Mouse (Mus musculus) kidney, postnatal 4 days (tissue): Measurements from ENCODE around the gene 4932438H23Rik.
A peak's percentile ranks its signal among the peaks of the same experiment; 100 is the strongest.

Source experiments
- DNase-seq, 2 experiments: peaks; one replicate each; pipeline ENCODE4 v3.0.0; 2021; ENCODE audit warnings: mixed read lengths in 2 of 2

4932438H23Rik gene

DNA sequence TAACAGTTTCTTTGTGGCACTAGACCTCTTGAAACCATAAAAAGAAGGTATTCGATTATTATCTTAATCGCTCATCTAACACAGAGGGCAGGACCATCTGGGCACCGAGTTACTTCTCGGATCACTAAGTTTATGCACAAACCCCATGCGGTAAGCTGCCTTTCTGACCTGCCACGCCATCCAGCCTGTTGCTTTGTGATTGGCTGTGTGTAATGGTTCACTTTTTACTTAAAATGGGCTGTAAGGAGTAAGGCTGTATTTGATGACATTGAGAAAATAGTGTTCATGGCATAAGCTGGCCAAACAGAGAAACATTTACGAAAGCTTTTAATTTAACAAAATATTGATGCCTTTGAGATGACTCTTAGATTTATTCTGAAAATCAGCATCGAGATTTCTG, at the start of gene 4932438H23Rik:
4932438H23Rik (minus strand) TSS at position 101 of the 400 bp plus-strand sequence.
- DNase-seq = no peak

DNA sequence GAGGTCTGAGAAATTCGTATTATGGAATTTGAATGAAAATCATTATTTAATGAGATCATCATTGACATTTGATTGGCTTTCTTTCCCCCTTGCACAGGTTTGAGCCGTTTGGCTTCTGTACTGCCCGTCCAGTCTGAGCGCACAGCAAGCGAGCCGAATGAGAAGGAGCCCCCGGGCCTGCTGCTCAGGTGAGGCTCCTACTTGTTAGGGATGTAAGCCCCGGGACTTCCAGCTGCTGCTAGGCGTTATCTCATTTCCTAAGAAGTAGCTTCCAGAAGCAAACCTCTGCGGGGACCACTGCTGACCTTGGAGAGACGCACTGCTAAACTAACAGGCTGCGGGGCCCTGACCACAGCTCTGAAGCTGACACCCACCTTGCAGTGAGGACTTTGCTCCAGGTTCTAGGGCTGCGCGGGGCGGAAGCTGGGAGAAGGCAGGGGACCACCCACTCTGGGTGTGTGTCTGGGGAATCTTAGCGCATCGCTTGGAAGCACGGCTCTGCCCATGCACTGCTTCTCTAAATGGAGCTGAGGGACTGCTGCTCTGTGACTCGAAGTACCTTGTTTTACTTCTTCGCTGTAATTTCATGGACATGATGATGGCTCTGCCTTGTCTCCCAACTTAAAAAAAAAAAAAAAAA, 46.2 kb upstream of the 4932438H23Rik start:
- DNase-seq = no peak

DNA sequence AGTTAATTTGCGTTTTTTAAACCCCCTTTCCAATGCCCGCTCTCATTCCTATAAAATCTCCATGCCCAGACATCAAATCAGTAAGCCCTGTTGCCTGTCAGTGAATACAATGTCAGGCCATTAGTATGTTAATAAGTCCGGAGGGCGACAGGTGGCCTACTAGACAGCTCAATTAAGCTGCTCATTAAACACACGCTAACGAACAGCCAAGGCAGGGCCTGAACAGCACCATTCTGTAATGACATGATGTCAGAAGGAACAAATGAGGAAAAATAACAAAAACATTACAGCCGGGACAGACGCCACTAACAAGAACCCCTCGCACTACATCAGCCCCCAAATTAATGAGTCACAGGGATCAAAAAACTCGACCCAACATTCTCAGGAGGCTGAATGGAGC, 45.5 kb upstream of the 4932438H23Rik start:
- DNase-seq = no peak

DNA sequence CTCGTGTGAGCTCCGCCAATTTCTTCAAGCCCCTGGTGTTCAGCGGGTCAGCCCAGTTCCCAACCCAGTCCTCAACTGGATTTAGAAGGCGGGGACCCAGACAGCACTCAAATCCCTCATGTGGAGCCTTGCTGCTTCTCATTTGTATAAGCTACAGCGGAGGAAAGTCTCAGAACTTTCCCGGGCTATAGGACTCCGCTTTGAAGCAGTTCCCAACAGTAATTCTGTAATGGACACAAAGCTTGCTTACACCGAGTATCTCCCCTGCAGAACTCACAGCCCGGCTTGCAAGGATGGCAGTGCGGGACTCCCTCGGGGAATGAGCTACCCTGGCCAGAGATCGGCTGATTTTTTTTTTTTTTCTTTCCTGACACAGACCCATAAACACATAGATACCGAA, 45.1 kb upstream of the 4932438H23Rik start:
- DNase-seq = no peak

DNA sequence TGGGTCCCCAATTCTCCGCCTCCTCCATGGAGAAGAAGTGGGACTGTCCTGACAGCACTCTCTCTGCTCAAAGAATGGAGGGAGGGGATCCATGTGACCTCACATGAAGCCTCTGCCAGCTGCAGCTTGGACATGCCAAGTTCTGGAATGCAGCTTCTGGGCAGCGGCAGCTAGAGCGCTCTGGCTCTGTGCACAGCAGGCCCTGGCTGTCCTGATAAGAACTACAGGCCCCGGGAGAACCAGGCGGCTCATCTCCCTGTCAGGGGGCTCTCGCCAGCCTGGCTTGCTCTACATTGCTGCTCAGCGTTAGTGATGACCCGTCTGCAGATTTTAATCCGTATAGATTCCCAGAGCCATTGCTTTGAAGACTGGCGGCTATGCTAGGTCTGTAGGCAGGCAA, 44.6 kb upstream of the 4932438H23Rik start:
- no peak for DNase-seq

DNA sequence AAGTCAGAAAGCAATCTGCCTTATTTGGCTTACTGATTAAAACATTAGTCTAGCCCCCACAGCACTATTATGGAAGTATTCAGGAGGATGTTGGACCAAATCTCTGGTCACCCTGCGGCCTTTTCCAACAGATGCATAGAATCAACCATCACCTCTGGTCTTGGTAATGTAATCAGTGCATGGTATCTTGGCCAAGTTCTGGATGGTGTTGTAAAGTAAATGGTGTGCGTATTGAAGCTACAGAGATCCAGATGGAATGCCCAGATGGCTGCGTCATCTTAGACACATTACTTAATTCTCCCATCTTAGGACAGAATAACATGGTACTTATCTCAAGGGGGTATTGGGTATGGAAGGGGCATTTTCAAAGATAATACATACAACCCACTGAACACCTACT, 43.8 kb upstream of the 4932438H23Rik start:
- no peak for DNase-seq

DNA sequence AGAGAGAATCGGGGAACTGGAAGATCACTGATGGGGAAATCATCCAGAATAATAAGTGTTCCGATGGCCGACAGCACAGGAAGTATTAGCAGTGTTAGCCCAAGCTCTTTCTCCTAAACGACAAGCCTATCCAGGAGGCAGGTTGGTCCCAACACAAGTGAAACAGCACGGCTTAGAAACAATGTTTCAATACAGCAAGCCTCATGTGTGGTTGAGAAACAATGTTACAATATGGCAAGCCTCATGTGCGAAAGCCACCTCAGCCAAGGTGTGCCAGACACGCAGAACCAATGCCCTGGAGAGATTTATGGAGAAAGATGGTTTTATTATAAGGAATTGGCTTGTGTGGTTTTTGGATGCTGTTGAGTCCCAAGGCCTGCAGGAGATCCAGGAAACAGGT, 43.2 kb upstream of the 4932438H23Rik start:
- no peak for DNase-seq

DNA sequence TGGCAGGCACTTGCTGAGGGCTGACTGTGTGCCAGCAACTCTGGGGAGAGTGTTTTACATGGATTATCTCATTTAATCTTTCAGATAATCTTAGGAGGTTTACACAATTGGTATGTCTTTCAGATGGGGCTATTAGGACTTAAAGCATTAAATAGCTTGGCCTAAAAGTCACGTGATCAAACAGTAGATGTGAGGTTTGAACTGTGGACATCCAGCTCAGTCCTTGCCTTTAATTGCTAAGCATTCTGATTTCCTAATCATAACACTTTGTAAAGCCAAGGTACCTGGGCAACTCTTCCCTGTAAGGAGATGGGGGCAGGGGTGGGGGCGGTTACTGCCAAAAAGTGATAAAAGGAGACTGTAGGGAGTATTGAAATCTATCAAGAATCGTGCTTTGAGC, 41.7 kb upstream of the 4932438H23Rik start:
- no peak for DNase-seq

DNA sequence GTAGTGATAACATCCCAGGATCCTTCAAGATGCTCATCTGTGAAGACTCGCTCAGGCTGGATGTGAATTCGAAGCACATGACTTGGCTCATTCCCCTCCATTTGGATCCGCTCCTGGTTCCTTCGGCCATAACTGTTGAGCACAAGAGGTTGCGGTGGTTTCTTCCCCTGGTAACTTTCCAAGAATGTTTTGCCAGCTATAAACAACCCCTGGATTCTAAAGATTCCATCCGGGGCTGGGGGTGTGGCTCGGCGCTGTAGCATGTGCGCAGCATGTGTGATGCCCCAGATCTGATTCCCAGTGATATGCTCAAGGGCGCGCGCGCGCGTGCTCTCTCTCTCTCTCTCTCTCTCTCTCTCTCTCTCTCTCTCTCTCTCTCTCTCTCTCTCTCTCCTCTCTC, 35.0 kb upstream of the 4932438H23Rik start:
- DNase-seq = no peak

DNA sequence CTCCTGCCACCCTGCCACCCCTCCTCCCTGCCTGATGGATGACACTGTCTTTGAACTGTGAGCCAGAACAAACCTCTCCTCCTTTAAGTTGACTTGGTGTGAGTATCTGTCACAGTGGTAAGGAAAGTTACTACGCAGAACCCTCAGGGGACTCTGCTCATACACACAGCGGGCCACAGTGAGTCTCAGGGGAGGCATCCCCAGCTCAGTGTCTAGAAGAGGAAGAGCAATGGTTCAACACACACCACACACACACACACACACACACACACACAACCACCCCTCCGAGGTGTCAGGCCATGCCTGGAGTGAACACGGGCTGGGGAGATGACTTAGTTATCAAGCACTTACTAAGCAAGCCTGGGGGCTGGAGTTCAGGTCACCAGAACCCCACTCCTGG, 33.5 kb upstream of the 4932438H23Rik start:
- DNase-seq = no peak

DNA sequence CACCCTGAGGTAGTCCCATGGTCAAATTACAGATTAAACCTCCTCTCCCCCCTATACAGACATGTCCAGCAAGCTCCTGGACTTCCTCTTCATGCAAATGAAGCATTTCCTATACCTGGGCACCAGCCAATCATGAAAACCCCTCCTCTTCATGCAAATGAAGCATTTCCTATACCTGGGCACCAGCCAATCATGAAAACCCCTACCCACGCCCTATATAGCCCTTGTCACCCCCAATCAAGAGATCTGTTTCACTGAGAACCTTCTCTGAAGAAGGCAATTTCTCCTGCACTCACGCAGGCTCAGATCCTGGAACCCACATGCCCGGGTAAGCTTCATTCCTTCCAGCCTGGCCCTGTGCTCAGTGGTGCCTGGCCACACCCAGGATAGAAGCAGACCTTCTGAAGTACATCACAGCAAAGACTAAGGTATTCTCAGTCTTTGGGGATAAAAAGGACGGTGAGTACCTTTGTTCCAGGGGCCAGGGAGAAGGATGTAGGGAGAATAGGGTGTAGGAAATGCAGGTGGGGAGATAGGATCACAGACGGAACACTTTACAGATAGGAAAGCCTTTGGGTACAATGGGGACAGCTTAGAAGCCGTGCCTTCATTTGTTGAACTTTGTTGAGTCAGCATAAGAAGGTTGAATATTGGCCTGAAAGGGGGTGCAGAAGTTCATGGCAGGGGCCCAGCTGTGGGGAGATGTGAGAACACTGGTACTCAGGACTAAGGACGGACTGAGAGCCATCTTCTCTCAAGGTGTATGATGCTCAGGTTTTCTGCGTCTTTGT, 32.0 kb upstream of the 4932438H23Rik start:
- no peak for DNase-seq

DNA sequence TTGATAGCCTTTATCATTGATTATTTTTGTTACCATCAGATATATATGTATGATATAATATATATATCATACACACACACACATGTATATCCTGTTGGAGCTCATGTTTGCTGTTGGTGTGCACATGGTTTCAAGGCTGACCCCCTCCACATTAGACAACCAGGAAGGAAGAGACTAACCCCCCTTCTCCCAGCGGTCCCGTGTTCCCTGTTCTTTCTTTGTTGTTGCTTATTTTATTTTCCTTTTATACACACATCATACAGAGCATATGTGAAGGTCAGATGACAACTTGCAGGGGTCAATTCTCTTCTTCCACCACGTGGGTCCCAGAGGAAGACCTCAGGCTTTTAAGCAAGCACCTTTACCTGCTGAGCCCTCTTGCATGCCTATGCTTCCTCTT, 29.3 kb upstream of the 4932438H23Rik start:
- DNase-seq = no peak

DNA sequence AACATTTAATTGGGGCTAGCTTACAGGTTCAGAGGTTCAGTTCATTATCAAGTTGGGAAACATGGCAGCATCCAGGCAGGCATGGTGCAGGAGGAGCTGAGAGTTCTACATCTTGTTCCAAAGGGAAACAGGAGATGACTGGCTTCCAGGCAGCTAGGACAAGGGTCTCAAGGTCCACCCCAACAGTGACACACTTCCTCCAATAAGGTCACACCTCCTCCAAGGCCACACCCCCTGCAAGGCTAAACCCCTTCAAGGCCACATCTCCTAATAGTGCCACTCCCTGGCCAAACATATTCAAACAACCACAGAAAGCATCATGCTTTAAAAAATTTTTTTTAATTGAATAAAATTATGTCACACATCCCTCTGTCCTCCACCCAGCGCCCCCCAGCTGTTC, 28.9 kb upstream of the 4932438H23Rik start:
- DNase-seq = no peak

DNA sequence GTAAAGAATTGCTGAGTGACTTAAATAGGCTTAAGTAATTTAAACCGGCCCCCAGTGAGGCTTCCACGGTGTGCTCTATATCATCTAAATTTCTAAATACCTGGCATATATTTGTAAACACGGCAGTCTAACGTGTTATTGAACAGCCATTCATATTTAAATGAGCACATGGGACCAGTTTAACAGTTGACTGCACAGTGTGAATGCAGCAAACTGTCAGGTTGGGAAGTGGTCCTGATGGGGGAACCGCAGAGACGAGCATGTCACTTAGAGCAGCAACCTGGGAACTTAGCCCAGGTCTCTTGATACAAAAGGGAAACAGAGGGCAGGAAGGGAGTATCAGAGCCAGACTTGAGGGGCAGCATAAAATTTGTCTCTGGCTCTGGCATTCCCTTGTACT, 25.0 kb upstream of the 4932438H23Rik start:
- no peak for DNase-seq

DNA sequence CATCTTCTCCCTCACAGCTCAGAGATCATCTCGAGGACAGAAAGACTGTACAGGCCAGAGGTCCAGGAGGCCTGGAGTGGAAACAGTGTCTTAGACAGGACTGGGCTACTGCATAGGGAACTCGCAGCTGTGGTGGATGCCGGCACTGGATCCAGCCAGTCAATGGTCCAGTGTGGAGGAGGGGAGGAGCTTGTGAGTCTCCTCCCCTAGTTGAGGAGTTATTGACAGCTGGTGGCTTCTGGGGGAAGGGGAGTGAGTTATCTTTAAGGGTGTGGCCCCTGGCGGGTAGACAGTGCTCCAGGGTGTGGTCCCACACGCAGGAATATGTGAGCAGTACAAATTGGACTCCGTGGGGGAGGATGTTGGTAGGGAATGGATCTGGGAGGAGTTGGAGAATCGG, 21.8 kb upstream of the 4932438H23Rik start:
- DNase-seq = no peak

DNA sequence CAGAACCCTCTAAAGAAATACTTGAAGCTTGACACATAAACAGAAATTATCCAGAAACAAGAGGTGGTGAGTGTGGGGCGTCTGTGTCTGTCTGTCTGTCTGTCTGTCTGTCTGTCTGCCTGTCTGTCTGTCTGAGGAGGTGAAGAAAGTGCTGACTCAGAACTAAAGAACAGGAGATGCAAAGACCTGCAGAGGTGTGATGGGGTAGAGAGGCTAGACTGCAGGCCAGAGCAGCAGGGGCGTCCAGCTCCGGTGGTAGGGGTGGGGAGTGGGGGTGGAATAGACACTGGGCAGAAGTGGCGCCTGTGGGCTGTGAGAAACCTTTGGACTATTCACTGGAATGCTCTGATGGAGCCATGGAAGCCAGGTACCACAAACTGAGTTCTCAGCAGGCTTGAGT, 21.1 kb upstream of the 4932438H23Rik start:
- DNase-seq = no peak

DNA sequence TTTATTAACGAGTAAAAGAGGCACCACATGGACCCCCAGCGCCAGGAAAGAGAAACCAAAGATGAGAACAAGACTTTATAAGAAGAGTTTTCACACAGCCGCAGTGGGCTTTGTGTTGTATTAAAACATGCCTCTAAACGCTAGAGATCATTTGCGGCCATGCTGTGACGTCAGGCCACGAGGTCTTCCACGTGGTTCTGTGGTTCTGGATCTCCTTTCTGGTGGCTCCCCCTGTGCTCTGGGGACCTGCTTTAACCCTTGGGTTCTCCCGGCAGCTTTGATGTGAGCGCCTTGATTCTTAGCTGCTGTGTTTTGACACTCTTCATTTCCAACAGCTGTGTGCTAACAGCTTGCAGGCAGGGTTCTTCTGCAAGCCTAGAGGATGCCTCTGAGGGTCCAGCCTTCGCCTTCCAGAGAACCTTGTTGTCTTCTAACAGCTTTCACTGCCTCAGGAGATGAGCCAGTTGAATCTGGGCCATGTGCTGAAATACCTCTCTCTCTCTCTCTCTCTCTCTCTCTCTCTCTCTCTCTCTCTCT, 16.1 kb upstream of the 4932438H23Rik start:
- peak; percentile 51 to 59 for DNase-seq

DNA sequence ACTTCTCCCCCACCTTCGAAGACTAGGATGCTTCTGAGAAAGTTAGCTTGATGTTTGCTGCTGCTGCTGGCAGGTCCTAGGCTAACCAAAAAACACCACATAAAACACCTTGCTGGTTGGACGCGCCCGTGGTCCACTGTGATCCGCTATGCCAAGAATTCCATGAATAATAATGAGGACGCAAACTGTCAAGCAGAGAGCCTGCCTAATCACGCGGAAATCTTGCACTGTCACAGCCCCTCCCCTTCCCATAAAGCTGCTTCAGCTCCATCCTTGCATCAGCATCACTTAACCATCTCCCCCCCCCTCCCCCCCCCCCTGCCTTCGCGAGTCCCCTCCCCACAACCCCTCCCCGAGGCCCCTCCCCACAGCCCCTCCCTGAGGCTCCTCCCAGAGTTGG, 12.7 kb upstream of the 4932438H23Rik start:
- DNase-seq = no peak

DNA sequence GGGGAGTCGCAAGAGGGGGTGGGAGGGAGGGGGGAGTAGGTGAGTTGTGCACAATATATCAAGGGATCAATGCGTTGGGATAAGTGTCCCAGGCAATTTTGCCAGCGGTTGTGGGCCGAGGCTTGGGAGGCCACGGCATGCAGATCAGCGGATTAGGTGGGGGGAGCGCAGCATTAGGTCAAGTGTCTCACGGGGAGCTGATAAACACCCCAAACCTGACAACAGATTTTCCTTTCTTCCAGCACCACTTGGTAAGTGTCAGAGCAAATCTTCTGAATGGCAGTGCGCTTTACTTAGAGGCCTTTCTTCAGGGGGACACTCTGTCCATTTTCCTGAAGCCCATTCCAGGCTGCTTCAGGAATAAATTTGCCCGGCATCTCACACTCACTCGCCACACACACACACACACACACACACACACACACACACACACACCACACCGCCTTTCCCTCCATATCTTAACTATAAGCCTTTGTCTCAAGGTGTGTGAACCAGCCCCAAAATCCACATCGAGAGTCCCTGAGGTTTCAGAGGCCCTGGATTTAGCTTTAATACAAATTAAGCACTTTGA, 10.6 kb upstream of the 4932438H23Rik start:
- DNase-seq = no peak

DNA sequence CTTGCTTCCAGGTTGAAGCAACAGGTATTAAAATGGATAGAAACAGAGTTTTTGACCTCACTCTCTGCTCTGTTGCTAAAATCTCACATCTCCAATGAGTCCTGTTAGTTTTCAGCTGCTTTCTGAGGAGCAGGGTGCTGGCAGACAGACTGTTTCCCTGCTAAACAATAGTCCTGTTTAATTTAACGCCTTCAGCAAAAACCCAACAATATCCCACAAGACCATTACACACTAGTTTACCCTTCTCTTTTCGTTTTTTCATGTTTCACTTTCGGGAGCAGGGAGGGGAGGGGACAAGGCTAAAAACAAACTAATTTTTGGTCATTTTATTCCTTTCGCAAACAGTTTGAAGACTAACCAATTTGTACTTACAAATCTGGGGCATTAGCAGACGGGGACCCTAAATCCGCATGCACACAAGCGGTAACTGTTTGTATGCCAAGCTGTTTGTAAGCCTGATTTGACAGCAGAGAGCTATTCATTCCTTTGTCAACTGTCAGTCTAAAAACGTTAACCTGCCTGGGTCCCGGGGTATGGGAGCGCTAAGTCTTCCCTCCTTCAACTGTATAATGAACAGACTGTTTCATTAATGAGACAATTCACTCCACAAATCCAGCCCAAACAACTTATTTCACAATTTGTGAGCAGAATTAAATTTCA, 10.0 kb upstream of the 4932438H23Rik start:
- no peak for DNase-seq

DNA sequence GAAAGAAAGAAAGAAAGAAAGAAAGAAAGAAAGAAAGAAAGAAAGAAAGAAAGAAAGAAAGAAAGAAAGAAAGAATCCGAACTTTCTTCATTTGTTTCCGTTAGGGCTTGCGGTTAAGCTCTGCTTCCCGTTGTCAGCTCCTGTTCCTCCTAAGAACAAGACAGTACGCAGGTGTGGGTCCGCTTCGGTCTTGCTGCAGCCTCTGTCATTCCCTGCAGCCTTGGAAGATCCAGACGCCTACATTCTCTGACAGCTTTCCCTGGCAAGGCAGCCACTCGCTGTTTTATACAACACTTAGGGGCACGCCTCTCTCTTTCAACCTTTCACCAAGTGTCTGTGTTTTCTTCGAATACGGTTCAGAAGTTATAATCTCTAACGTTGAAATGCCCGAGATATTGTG, 8.5 kb upstream of the 4932438H23Rik start:
- no peak for DNase-seq

DNA sequence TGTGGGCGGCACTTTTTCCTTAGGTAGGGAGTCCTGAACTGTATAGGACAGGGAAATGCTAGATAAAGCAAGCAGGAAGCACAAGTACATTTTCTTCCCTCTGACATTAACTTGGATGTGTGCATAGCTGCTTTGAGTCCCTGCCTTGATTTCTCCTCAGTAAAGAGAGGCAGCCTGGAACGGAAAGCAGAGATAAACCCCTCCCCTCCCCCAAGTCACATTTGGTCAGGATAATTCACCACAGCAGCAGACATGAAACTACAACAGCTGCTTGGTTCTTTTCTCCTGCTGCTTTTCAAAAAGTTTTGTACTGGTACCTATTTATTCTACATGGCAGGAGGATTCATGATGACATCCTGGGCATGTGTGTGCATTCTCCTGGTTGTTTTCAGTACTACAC, 5.6 kb upstream of the 4932438H23Rik start:
- no peak for DNase-seq

DNA sequence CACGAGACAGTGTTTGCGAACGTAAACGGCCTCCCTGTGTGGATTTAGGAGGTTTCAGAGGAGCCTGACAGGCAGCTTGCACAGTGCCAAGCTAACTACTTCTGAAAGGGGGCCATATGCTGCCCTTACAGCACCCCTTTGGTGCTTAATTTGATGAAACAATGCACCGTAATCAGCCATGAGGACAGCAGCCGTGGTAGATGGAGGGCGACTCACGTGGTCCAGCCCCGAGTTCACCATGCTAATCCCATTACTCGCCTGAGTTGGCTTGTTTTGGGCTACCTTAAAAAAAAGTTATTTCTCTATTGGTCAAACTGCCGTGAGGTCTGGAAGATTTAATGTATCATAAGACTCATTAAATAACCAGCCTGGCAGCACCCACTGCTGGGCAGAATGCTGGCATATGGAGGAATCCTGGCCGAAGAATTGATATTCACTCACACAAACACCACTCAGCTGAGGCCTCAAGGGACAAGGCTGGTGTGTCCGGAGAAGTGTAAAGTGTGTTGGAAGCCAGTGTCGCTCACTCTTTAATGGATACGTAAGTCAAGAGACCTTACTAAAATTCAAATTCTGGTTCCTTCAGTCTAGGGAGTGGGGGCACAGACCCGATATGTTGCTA, 4.6 kb upstream of the 4932438H23Rik start:
- no peak for DNase-seq
